Comparison of ENCODE assay signal across 9 mouse cellular contexts in the genomic region with DNA sequence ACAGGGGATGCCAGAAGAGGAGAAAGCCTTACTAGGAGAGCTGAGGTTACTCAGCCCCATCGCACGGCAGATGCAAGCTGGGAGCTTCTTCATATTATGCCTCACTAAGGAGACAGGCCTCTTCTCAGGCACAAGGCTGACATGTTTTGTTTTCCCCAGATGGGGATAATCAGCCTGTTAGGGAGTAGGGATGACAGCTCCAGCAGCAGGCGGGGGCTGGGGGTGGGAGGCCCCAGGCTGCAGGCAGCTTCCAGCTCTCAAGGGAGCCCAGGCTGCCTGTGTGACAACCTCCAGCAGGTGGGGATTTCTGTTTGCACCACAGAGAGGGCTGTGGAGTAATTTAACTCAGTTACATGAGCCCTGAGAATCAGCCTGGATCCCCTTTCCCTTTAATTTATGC. TPM values are rescaled to one million over a fixed set of nuclear protein-coding genes. Genes with fewer than 3 reads are reported as not detected.
DNase-seq lines count a peak whose midpoint lies in the region; ATAC-seq and TF ChIP-seq lines count a peak whose summit lies in the region.
"Had no signal": no experiment of that assay in that cellular context is flagged by ENCODE, and none has a peak within 500 bp of the region (broad histone marks: within the 10 kb centered on the region; RNA-seq: fewer than 3 reads in every experiment).

No protein-coding gene starts in this region.

- H3K36me3 ChIP-seq in liver, embryonic 11.5 days (ENCODE audit: control insufficient read depth, insufficient read depth, low read length): no peaks in the 10 kb centered on the region
- H3K36me3 ChIP-seq in forebrain, embryonic 16.5 days (ENCODE audit: control insufficient read depth, insufficient read depth): no peaks in the 10 kb centered on the region
- H3K36me3 ChIP-seq in myocyte (ENCODE audit: control insufficient read depth, insufficient read depth): no peaks in the 10 kb centered on the region

- H3K27me3 ChIP-seq in liver, embryonic 11.5 days (replicated peaks; ENCODE audit: control insufficient read depth, insufficient read depth, low read length): no peaks in the 10 kb centered on the region; the same call in 1 of the 2 replicates
- no peaks in the 10 kb centered on the region for H3K27me3 ChIP-seq in forebrain, embryonic 16.5 days (replicated peaks; ENCODE audit: control insufficient read depth, insufficient read depth, low read length)
- no peaks in the 10 kb centered on the region for H3K27me3 ChIP-seq in myocyte (ENCODE audit: control insufficient read depth, insufficient read depth, insufficient read length)

- H3K79me2 ChIP-seq in myocyte (ENCODE audit: control insufficient read depth, insufficient read depth): no peaks in the 10 kb centered on the region

- TF ChIP-seq POLR2A in myocyte (IDR thresholded peaks at IDR 0.05; ENCODE audit: insufficient read length, low read depth): no peak

- no peaks in the 10 kb centered on the region for H3K4me1 ChIP-seq in liver, embryonic 11.5 days (replicated peaks; ENCODE audit: control insufficient read depth, insufficient read depth, low read length)
- peaks cover 26% of the 10 kb centered on the region for H3K4me1 ChIP-seq in forebrain, embryonic 16.5 days (replicated peaks; ENCODE audit: control insufficient read depth, insufficient read depth, low read length)

- no peak overlapping the region for H3K9ac ChIP-seq in liver, embryonic 11.5 days (ENCODE audit: low read depth, low read length)
- H3K9ac ChIP-seq in forebrain, embryonic 16.5 days (replicated peaks; ENCODE audit: low read depth, low read length): no peak overlapping the region; the same call in 1 of the 2 replicates

- no peak overlapping the region for H3K27ac ChIP-seq in liver, embryonic 11.5 days (ENCODE audit: low read depth, low read length)
- H3K27ac ChIP-seq in forebrain, embryonic 16.5 days (ENCODE audit: low read length): peak overlapping the region; percentile 81
- H3K27ac ChIP-seq in layer of hippocampus, adult 2 months: peak overlapping the region; percentile 84

- no peak overlapping the region for H3ac ChIP-seq in myocyte (ENCODE audit: control insufficient read depth, insufficient read length)

- peak; percentile 16 for DNase-seq in liver
- DNase-seq in liver, embryonic 11.5 days (ENCODE audit: low spot score): no peak
- peak; percentile 69 to 82 for DNase-seq in layer of hippocampus, adult 2 months (ENCODE audit: low spot score in 2 of 2)
- no peak for DNase-seq in adrenal gland, postnatal 25 days
- DNase-seq in gastrocnemius, postnatal 10 days: no peak

- peak; percentile 54 for TF ChIP-seq CTCF in layer of hippocampus, adult 2 months (conservative IDR thresholded peaks at IDR 0.05)

- no peak overlapping the region for H3K4me3 ChIP-seq in liver, embryonic 11.5 days (ENCODE audit: low read depth, low read length)
- H3K4me3 ChIP-seq in forebrain, embryonic 16.5 days (replicated peaks; ENCODE audit: low read length): no peak overlapping the region
- H3K4me3 ChIP-seq in layer of hippocampus, adult 2 months: no peak overlapping the region
- H3K4me3 ChIP-seq in myocyte: no peak overlapping the region

- no peak for ATAC-seq in liver, embryonic 11.5 days (replicated peaks; ENCODE audit: low FRiP score)
- ATAC-seq in forebrain, embryonic 16.5 days: peak; percentile 91
- no peak for ATAC-seq in erythroblast, adult 5-6 weeks (replicated peaks; ENCODE audit: low FRiP score, poor library complexity, severe bottlenecking)

- H3K4me2 ChIP-seq in liver, embryonic 11.5 days: no peak overlapping the region
- H3K4me2 ChIP-seq in forebrain, embryonic 16.5 days (ENCODE audit: low read length): no peak overlapping the region
- no peak overlapping the region for H3K4me2 ChIP-seq in myocyte (ENCODE audit: low read depth)

- no peaks in the 10 kb centered on the region for H3K9me3 ChIP-seq in liver, embryonic 11.5 days (ENCODE audit: control insufficient read depth, low read length)
- H3K9me3 ChIP-seq in forebrain, embryonic 16.5 days (ENCODE audit: control insufficient read depth, low read length): no peaks in the 10 kb centered on the region

- WGBS in liver, embryonic 11.5 days: 39% methylated on average over 3 of the region's 3 CpGs
- WGBS in forebrain, embryonic 16.5 days: 11% methylated on average over 3 of the region's 3 CpGs

TF ChIP-seq in myocyte, 11 proteins besides CTCF, POLR2A, EP300 and RAD21:
- peak in 2 of 3 experiments; percentile 31 to 42 for TF ChIP-seq MYOD1 (IDR thresholded peaks at IDR 0.05; ENCODE audit: control insufficient read depth in 1 of 3, insufficient read length in 2 of 3, low read depth in 2 of 3)
- TF ChIP-seq SRF (IDR thresholded peaks at IDR 0.05; ENCODE audit: control insufficient read depth, insufficient read length, low read depth): no peak

RNA-seq across cellular contexts. Expression of a gene that starts 17.4 kb away (rescaled TPM):
- 0.33 and 0.78 TPM in 2 replicates for polyA plus RNA-seq in liver, embryonic 11.5 days (2014; fragmentation: Nextera tagmentation; extraction: Ambion mirVana)
- 33.8 and 37.9 TPM in 2 replicates for polyA plus RNA-seq in forebrain, embryonic 16.5 days (2015; fragmentation: Nextera tagmentation; extraction: Ambion mirVana)
- 100 to 1,000 TPM; 146 to 148 TPM for total RNA-seq in layer of hippocampus, adult 2 months (2021)
- not detected for polyA plus RNA-seq in myocyte (2012; fragmentation: generic; extraction: Trizol)
- total RNA-seq in adrenal gland, postnatal 25 days (2021): 28.9 and 37.9 TPM in 2 replicates
- total RNA-seq in gastrocnemius, postnatal 10 days (2021): 1 to 10 TPM; 4.1 to 7.5 TPM
- total RNA-seq in erythroblast, adult 5-6 weeks (2015; ENCODE audit: low replicate concordance): 0.19 TPM in 1 of 2 replicates, not detected in the other
- total RNA-seq in erythroblast, adult 5-6 weeks (2017; ENCODE audit: low replicate concordance): 0.09 TPM in 1 of 2 replicates, not detected in the other
- total RNA-seq: MEL had no signal

RNA-seq across cellular contexts. Expression of a gene that starts 58.3 kb away (rescaled TPM):
- not detected in 2 replicates for polyA plus RNA-seq in liver, embryonic 11.5 days (2014; fragmentation: Nextera tagmentation; extraction: Ambion mirVana)
- polyA plus RNA-seq in forebrain, embryonic 16.5 days (2015; fragmentation: Nextera tagmentation; extraction: Ambion mirVana): not detected in 2 replicates
- total RNA-seq in layer of hippocampus, adult 2 months (2021): not detected
- not detected for polyA plus RNA-seq in myocyte (2012; fragmentation: generic; extraction: Trizol)
- total RNA-seq in adrenal gland, postnatal 25 days (2021): not detected in 2 replicates
- not detected for total RNA-seq in gastrocnemius, postnatal 10 days (2021)
- total RNA-seq in erythroblast, adult 5-6 weeks (2015; ENCODE audit: low replicate concordance): 0.63 TPM in 1 of 2 replicates, not detected in the other
- 0.28 TPM in 1 of 2 replicates, not detected in the other for total RNA-seq in erythroblast, adult 5-6 weeks (2017; ENCODE audit: low replicate concordance)
- total RNA-seq: MEL had no signal

Comparison
In these comparisons a context has a peak if more than half of its experiments do, and no peak if none do; other contexts are left out.
1. DNase-seq: peak in liver (single experiment) and layer of hippocampus, adult 2 months (2 of 2); none in liver, embryonic 11.5 days (single experiment), adrenal gland, postnatal 25 days (single experiment) and gastrocnemius, postnatal 10 days (single experiment).
2. RNA of a gene that starts 17.4 kb away (total RNA-seq): 146 to 148 TPM in layer of hippocampus, adult 2 months, 28.9 to 37.9 TPM in adrenal gland, postnatal 25 days and 4.1 to 7.5 TPM in gastrocnemius, postnatal 10 days; 0.09 to 0.19 TPM in erythroblast, adult 5-6 weeks; every median in the first group is over 4 times any median in the second.